Mouse (Mus musculus) hindbrain, embryonic 10.5 days (tissue): ENCODE data around the gene Cpne8. TPM values are rescaled to one million over a fixed set of nuclear protein-coding genes. Genes with fewer than 3 reads are reported as not detected.

ENCODE experiments used
- DNase-seq: peaks from one replicate; pipeline ENCODE4 v3.0.0-alpha.2; 2017; ENCODE audit warnings: low spot score
- H3K27ac ChIP-seq: fragments of 300-500 bp; sonication (generic); 2 replicates; pipeline ENCODE4 v1.5.1; 2016; ENCODE audit warnings: mild to moderate bottlenecking, moderate library complexity
- H3K27me3 ChIP-seq: fragments of 300-500 bp; sonication (generic); 2 replicates; pipeline ENCODE4 v1.6.1; 2016; ENCODE audit warnings: mild to moderate bottlenecking; ENCODE audit not compliant: poor library complexity, insufficient read depth, severe bottlenecking
- H3K36me3 ChIP-seq: fragments of 300-500 bp; sonication (generic); 2 replicates; pipeline ENCODE4 v1.6.1; 2016; ENCODE audit warnings: mild to moderate bottlenecking, moderate library complexity
- H3K4me1 ChIP-seq: fragments of 300-500 bp; sonication (generic); replicated peaks from 2 replicates; pipeline ENCODE4 v1.6.1; 2016; ENCODE audit warnings: mild to moderate bottlenecking
- H3K4me3 ChIP-seq: fragments of 300-500 bp; sonication (generic); 2 replicates; pipeline ENCODE4 v1.5.1; 2016; ENCODE audit warnings: mild to moderate bottlenecking, moderate library complexity
- H3K9me3 ChIP-seq: fragments of 300-500 bp; sonication (generic); 2 replicates; pipeline ENCODE4 v1.6.1; 2016; ENCODE audit warnings: mild to moderate bottlenecking, moderate library complexity
- WGBS: fragments of 180-500 bp; shearing (Covaris S2); methylation state at CpG from one replicate; pipeline ENCODE4 v1.1.7; 2016; 5-methylcytosine and 5-hydroxymethylcytosine counted together
- polyA plus RNA-seq: library from polyadenylated mRNA; unstranded; fragments of >200 nt; fragmentation: Nextera tagmentation; extraction: Ambion mirVana; gene quantifications from 2 replicates; pipeline ENCODE4 v1.2.1, GENCODE M21; 2016

The Cpne8 gene
- polyA plus RNA-seq: 3.8 and 3.9 TPM in 2 replicates

DNA sequence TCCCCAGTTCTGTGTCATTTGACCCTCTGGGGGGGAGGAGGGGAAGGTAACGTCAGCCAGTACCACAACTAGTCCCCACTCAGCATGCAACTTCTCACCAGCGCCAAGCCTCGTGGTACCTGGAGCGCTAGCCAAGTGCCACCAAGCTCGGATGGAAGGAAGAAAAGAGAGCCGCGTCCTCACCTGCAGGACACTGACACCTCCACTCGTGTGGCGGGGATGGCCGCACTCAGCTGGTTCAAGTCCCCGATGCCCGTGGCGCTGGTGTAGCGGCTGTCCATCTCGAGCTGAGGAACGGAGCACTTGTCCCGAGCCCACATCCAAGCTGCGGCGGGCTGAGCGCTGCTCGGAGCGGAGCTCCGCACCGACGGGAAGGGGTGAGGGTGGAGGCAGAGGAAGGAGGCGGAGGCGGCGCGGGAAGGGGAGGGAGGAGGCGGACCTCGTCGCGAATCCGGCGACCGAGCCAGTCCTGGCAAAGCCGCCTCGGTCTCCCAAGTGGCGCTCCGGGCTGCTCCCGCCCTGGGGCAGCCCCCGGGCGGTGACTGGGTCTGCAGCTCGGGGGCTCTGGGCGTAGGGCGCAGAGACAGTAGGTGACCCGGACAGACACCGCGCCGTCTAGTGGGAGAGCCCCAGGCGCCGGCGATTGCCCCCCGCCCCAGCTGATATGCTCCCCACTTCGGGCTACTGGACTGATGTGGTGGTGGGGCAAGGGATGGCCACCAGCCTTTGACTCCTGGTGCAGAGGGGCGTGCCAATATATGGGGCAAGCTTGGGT lies at the start of gene Cpne8:
Gene Cpne8, minus strand, starts transcription at position 448 of the 775 bp plus-strand sequence.
- Histone ChIP-seq H3K27ac (peak within 1 kb of the TSS; percentile 81), H3K4me3 (peak within 1 kb of the TSS; percentile 70), H3K36me3 (no peaks in the 10 kb centered on the region), H3K9me3 (no peaks in the 10 kb centered on the region), H3K4me1 (peaks cover 20% of the 10 kb centered on the region), H3K27me3 (peaks cover 26% of the 10 kb centered on the region)
- WGBS: under 1% methylated on average over 56 of the region's 56 CpGs
- DNase-seq: peak; percentile 73

DNA sequence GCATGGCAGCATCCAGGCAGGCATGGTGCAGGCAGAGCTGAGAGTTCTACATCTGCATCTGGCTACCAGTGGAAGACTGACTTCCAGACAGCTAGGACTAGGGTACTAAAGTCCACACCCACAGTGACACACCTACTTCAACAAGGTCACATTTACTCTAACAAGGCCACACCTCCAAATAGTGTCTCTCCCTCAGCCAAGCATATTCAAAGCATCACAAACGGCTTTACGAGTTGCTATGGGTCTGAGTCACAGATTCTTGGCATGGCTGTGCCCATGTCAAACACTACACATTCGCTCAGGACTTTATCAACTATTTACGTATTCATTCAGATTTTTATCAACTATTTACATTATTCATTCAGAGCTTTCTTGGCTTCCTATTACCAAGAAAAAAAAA lies 38.5 kb upstream of the Cpne8 start:
- H3K9me3 ChIP-seq: no peaks in the 10 kb centered on the region
- H3K4me3 ChIP-seq: no peak overlapping the region
- 94% methylated on average over 4 of the region's 4 CpGs for WGBS
- no peaks in the 10 kb centered on the region for H3K27me3 ChIP-seq
- no peaks in the 10 kb centered on the region for H3K36me3 ChIP-seq
- DNase-seq: no peak
- no peaks in the 10 kb centered on the region for H3K4me1 ChIP-seq
- no peak overlapping the region for H3K27ac ChIP-seq

DNA sequence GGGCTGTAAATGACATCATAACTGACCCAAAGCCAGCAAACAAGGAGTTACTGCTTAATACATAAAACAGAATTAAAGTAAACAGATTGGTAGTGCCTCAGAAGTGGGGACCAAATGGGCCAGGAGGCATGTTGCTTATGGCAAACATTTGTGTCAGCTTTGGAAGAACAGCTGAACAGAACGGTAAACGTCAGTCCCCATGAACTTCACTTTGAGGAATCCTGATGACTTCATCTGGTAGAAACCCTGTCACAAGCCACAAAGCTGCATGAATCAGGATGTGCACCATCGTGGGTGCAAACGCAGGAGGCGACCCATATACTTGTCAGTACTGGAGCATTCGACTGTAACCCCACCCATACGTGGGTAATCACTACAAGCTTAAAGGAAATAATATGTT lies 30.1 kb upstream of the Cpne8 start:
- Histone ChIP-seq H3K4me1 (no peaks in the 10 kb centered on the region), H3K27ac (no peak overlapping the region), H3K36me3 (no peaks in the 10 kb centered on the region), H3K9me3 (no peaks in the 10 kb centered on the region), H3K4me3 (no peak overlapping the region), H3K27me3 (no peaks in the 10 kb centered on the region)
- WGBS: 89% methylated on average over 7 of the region's 7 CpGs
- DNase-seq: no peak

DNA sequence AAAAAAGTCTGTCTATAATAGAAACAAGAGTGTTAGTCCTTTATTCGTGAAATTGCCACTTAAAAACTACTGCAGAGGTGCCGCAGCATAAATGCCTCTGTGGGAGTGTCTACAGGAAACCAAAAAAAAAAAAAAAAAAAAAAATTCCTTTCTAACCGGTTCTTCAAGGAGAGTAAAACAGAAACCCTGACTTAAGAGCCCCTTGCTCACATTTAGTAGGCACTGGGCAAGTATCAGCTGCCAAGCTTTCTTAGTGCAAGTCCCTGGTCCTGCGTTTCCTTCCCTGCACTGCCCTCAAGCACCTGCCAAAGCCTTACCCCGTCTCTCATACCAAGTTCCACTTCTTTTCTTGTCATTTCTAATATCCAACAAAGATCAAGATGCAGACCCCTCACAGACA lies 25.1 kb upstream of the Cpne8 start:
- no peaks in the 10 kb centered on the region for H3K36me3 ChIP-seq
- no peak overlapping the region for H3K27ac ChIP-seq
- no peak overlapping the region for H3K4me3 ChIP-seq
- no peaks in the 10 kb centered on the region for H3K9me3 ChIP-seq
- 78% methylated on average over 5 of the region's 5 CpGs for WGBS
- H3K4me1 ChIP-seq: no peaks in the 10 kb centered on the region
- H3K27me3 ChIP-seq: no peaks in the 10 kb centered on the region
- DNase-seq: no peak

DNA sequence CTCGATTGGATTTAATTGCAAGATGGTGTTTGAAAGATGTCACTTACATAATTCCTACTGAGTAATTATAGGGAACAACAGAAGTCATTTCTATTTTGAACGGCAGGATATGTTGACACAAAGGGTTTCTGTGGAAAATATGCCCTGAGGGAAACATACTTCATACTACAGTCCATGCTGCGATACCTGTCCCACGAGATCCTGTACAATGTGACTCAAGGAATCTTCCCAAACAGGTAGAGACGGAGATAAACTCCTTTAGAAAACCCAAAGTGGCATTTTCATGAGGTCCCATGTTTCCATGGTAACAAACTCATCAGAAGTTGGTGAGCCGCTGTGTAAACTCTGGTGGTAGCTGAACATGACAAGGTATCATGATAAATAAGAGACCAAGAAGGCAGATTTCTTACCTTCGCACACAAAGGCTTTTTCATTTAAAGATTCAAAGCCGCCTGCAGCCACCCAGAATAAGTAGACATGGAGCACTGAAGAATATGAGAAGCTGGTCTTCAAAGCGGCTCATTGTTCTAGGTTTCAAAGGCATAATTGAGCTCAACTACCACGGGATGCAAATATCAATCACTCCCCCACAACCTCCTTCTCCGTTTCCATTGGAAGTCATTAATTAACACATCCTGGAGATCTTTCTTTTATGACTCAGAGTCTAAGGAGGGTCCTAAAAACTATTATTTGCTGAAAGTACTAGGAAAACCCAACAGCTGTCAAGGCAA lies 24.4 kb upstream of the Cpne8 start:
- 68% methylated on average over 11 of the region's 11 CpGs for WGBS
- no peaks in the 10 kb centered on the region for H3K27me3 ChIP-seq
- H3K27ac ChIP-seq: no peak overlapping the region
- H3K9me3 ChIP-seq: no peaks in the 10 kb centered on the region
- no peaks in the 10 kb centered on the region for H3K4me1 ChIP-seq
- DNase-seq: no peak
- no peak overlapping the region for H3K4me3 ChIP-seq
- no peaks in the 10 kb centered on the region for H3K36me3 ChIP-seq

DNA sequence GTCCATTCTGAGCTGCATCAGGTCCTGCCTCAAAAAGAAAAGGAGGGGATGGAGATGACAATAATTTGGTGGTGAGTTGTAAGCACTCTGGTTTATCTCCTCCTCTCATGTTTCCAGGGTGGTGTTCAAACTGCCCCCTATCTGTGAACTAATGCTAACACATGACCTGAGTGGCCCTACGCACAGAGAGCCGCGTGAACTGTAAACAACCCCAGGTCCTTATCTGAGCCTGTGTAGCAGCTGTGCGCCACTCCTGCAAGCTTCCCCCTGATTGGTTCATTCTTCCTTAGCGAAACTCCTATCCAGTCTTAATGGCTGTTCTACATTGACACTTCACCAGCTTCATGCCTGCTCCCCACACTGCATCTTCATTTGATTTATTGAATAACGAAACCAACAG lies 7.5 kb upstream of the Cpne8 start:
- H3K4me3 ChIP-seq: no peak overlapping the region
- H3K4me1 ChIP-seq: no peaks in the 10 kb centered on the region
- 91% methylated on average over 6 of the region's 6 CpGs for WGBS
- H3K27me3 ChIP-seq: no peaks in the 10 kb centered on the region
- no peaks in the 10 kb centered on the region for H3K36me3 ChIP-seq
- no peak for DNase-seq
- peaks cover 2% of the 10 kb centered on the region; the same call in 1 of the 2 replicates for H3K9me3 ChIP-seq
- H3K27ac ChIP-seq: no peak overlapping the region

DNA sequence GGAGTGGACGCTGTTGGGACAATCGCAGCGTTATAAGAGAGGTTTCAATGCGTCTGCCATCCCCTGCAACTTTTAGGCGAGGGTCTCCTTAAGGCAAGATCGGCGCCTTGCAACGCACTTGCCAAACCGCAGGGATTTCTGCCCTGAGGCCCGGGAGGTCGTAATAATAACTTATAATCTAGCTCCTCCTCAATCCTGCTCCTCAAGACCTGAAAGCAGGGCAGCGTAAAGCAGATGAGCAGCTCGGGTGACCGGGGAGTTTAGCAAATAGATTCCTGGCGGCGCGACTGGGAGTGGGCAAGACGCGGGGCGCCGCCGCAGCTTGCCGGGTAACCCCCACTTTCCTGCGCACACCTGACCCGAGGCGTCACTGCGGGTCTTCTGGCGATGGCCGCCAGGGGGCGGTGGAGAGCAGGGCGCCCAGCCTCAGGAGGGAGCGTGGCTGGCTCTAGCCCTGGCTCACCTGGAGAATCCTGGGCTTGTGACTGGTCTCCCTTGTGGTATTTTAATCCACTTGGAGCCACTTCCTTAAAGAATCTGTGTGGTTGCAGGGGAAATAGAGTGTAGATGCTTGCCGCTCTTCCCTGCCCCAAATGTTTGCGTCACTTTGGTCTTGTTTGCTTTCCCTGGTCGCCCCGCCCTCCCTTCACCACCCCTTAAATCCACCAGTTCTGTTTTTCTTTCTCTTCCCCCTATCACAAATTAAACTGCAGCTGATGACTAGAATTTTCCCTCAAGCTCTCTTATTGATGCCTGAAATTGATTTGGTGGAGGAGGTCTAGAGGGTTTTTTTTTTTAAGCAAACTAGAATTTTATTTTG lies 738 bp upstream of the Cpne8 start:
- H3K9me3 ChIP-seq: no peaks in the 10 kb centered on the region
- peaks cover 26% of the 10 kb centered on the region for H3K27me3 ChIP-seq
- H3K36me3 ChIP-seq: no peaks in the 10 kb centered on the region
- peaks cover 20% of the 10 kb centered on the region for H3K4me1 ChIP-seq
- peak overlapping the region; percentile 81 for H3K27ac ChIP-seq
- 4% methylated on average over 36 of the region's 36 CpGs for WGBS
- H3K4me3 ChIP-seq: peak overlapping the region; percentile 70
- DNase-seq: peak; percentile 74

DNA sequence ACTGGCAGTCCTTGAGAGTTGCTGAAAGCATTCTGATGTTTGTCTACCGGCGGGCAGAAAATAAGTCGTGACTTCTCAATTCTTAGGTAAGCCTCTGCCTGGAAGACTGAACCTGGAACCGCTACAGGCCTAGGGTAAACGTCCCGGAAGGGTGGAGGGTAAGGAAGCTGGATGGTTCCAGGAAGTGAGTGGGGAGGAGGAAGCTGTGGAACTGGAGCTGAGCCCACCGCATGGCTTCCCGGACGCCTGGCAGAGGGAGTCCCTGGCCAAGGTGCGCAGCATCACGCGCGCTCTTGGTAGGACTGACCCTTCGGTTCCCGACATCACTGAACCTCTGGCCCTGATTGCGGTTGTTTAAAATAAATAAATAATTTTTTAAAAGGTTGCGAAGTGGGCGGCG lies 744 bp downstream of the Cpne8 start:
- peak; percentile 33 for DNase-seq

DNA sequence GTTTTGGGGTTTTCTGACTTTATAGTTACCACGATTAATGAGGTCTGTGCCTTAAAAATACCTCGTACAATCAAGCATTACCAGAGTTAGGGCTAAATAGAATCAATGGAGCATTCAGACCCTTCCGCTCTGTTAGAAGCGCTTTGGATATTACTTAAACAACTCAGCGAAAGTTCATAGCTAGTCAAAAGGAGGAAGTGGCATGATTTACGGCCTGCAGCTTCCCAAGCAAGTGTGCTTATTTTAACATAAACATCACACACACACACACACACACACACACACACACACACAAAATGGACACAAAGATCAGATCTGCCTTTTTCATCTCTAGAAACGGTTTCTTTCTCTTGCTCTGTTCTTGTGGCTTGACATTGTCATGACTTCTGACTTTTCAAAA lies 9.7 kb downstream of the Cpne8 start:
- 74% methylated on average over 7 of the region's 7 CpGs for WGBS
- no peak overlapping the region for H3K4me3 ChIP-seq
- no peaks in the 10 kb centered on the region for H3K9me3 ChIP-seq
- H3K27me3 ChIP-seq: no peaks in the 10 kb centered on the region
- H3K4me1 ChIP-seq: no peaks in the 10 kb centered on the region
- no peak overlapping the region for H3K27ac ChIP-seq
- no peaks in the 10 kb centered on the region for H3K36me3 ChIP-seq
- no peak for DNase-seq

More for the DNA sequence above, 744 bp downstream of the Cpne8 start:
- Histone ChIP-seq H3K4me3 (peak overlapping the region; percentile 70), H3K4me1 (peaks cover 20% of the 10 kb centered on the region), H3K27me3 (peaks cover 26% of the 10 kb centered on the region), H3K36me3 (no peaks in the 10 kb centered on the region), H3K9me3 (no peaks in the 10 kb centered on the region), H3K27ac (no peak overlapping the region)
- WGBS: 4% methylated on average over 19 of the region's 19 CpGs

DNA sequence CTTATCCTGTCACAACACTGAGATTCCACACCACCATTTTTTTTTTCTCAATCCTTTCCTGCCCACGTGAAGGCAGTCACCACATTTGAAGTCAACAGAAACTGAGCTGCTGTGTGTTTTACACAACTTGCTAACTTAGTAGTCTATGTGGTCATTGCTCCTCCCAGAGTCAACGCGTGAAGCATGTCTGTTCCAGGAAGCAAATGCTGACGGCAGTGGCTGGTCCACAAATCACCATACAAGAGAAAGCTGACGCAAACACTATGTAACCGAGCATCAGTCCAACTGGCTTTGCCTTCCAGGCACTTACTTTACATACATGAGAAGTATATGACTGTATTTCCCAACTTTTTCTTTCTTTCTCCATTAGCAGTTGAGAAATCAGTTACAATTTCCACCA lies 12.3 kb downstream of the Cpne8 start:
- no peak overlapping the region for H3K4me3 ChIP-seq
- H3K4me1 ChIP-seq: no peaks in the 10 kb centered on the region
- no peak for DNase-seq
- no peaks in the 10 kb centered on the region for H3K9me3 ChIP-seq
- no peaks in the 10 kb centered on the region for H3K36me3 ChIP-seq
- no peak overlapping the region for H3K27ac ChIP-seq
- 85% methylated on average over 6 of the region's 6 CpGs for WGBS
- H3K27me3 ChIP-seq: no peaks in the 10 kb centered on the region

DNA sequence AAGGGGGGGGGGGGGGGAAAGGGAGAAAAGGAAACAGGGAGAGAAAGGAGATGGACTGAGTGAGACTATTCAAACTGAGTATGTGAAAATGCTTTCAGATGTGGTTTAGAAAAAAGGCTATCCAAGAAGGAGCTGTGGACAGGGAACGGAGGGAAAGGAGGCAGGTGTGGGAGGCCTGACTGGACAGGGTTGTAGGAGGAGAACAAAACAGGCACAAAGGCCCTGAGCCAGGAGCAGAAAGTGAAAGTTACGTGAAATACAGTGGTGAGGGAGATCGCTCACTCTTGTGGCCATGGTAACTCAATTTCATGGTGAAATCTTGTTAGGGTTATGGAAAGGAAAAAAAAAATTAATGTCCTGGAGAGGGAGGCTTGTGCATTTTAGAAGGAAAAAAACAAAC lies 14.6 kb downstream of the Cpne8 start:
- H3K9me3 ChIP-seq: no peaks in the 10 kb centered on the region
- no peaks in the 10 kb centered on the region for H3K4me1 ChIP-seq
- no peaks in the 10 kb centered on the region for H3K36me3 ChIP-seq
- no peak for DNase-seq
- no peak overlapping the region for H3K4me3 ChIP-seq
- H3K27me3 ChIP-seq: no peaks in the 10 kb centered on the region
- WGBS: 79% methylated on average over 3 of the region's 3 CpGs
- no peak overlapping the region for H3K27ac ChIP-seq

DNA sequence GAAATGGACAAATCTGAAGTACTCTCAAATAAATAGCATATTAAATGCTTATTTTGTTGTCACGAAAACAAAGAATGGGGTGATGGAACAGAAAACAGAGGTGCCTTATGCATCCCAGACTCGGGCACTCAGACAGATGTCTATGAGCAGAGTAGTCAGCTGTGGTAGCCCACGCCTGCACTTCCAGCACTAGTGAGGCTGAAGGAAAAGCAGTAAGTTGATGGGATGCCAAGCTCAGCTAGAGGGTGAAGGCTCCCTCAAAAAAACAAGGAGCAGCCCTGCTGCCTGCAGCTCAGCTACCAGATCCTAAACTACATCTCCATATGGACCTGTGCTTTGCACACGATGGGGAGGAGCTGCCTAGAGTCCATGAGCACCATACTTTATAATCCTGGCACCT lies 15.6 kb downstream of the Cpne8 start:
- DNase-seq: no peak
- Histone ChIP-seq H3K27me3 (no peaks in the 10 kb centered on the region), H3K4me3 (no peak overlapping the region), H3K36me3 (no peaks in the 10 kb centered on the region), H3K4me1 (no peaks in the 10 kb centered on the region), H3K27ac (no peak overlapping the region), H3K9me3 (no peaks in the 10 kb centered on the region)
- 83% methylated on average over 4 of the region's 4 CpGs for WGBS

DNA sequence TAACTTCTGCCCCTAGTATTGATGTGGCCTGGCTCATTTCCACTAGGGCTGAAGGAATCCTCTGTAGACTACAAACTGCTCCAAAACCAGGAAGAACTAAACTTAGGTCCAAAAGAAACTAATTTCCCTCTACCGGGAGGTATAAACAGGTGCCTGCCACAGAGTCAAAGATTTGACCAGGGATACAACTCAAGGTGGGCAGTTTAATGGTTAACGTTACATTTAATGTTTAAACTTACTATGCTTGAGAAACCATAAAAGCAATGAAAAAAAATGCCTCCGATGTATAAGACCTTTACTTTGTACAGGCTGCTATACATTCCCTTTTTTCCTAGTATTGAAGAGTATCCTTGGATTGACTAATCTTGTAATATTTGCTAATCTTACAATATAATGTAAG lies 18.5 kb downstream of the Cpne8 start:
- no peaks in the 10 kb centered on the region for H3K9me3 ChIP-seq
- H3K4me3 ChIP-seq: no peak overlapping the region
- no peaks in the 10 kb centered on the region for H3K36me3 ChIP-seq
- no peak overlapping the region for H3K27ac ChIP-seq
- 96% methylated on average over 3 of the region's 3 CpGs for WGBS
- DNase-seq: no peak
- no peaks in the 10 kb centered on the region for H3K4me1 ChIP-seq
- no peaks in the 10 kb centered on the region for H3K27me3 ChIP-seq
